Mouse (Mus musculus) kidney, postnatal 25 days (tissue): ENCODE results near the gene Trp53bp2.
A peak's percentile ranks its signal among the peaks of the same experiment; 100 is the strongest.

Experiments used
- DNase-seq, 2 experiments: peaks; one replicate each; pipeline ENCODE4 v3.0.0; 2021; ENCODE audit warnings: mixed read lengths in 2 of 2

Trp53bp2 gene

DNA sequence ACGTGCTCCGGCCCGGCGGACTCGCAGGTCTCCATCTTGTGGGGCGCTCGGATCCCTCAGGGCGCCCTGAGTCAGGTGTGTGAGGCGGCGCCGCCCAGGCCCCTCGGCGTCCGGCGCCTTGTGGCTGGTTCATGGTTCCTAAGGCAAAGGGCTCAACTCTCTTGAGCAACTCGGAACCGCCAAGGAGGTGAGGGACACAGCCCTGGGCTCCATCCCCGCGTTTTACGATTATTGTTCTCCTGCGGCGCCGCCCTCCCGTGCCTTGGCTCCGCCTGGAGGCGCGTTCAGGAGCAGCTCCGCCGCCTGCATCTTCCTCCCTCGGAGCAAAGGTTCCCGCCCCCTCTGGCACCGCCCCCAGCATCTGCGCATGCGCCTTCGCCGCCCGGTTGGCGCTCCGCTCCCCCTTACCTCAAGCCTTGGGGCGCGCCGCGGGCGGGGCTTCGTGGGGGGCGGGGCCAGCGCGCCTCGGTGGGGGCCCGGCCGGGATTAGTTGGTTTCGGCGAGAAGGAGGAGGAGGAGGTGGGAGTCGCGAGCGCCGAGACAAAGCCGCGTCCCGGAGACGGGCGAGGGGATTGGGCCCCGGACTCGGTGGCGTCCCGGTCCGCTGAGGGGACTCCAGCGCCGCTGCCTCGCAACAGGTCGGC, at the start of gene Trp53bp2:
Trp53bp2 (plus strand) TSS at position 489 of the 644 bp plus-strand sequence.
- peak; percentile 97 to 98 for DNase-seq

GRCm38 (mm10) chr1:182362703-182363102, 46.3 kb upstream of the Trp53bp2 start:
- no peak for DNase-seq

- no peak for DNase-seq
Observed at GRCm38 (mm10) chr1:182363683-182364404, 45.1 kb upstream of the Trp53bp2 start.

DNA sequence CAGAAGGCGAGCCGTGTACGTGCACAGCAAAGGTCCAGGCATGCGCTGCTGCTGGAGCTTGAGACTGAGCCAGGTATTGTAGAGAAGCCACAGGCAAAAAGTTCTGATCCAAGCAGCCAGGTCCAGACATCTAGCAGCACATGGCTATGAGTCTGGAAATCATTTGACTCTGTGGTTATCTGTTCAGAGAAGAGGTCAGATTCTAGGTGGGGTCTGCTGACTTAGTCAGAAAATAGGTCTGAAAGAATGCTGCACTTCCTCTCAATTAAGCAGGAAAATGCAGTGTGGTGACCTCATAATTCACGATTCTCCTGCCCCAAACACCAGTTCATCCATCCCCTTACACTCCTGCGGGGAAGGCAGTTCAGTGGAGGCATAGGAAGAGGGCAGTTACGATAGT, 40.7 kb upstream of the Trp53bp2 start:
- no peak for DNase-seq

- no peak for DNase-seq
Observed at GRCm38 (mm10) chr1:182368782-182369181, 40.2 kb upstream of the Trp53bp2 start.

DNA sequence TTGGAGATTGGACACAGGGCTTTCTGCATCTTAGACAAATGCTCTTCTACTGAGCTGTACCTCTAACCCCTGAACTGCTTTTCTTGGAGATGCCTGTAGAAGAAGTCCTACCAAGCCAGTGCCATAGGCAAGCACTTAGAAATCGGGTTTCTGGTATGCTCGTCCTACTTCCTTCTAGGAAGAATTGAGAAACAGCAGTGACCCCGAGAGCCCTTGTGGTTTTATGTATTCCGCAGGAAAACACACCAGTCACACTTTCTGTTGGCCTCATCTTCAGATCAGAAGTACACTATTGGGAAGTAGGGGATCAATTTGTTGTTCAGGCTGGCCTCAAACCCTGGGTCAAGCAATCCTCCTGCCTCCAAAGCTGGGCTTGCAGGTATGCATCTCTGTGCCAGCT, 39.5 kb upstream of the Trp53bp2 start:
- DNase-seq = no peak

DNA sequence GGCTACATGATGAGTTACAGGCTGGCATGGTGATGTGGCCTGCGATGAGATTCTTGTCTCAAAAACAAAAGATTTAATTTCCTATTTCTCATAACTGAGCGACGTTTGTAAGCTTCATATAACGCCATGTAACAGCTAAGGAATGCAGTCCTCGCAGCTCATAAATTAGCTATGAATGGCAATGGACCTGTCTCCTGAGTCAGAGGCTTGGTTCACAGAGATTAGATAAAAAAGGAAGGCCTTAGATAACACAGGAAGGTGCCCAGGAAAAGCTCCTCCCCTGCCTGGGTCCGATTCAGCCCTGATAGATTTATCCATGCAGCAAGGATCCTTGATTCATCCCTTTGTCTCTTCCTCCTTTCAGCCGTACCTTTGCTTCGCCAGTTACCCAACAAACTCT, 37.1 kb upstream of the Trp53bp2 start:
- no peak for DNase-seq

- DNase-seq = peak in 1 of 2 experiments; percentile 41
Observed at GRCm38 (mm10) chr1:182376221-182376620, 32.8 kb upstream of the Trp53bp2 start.

DNA sequence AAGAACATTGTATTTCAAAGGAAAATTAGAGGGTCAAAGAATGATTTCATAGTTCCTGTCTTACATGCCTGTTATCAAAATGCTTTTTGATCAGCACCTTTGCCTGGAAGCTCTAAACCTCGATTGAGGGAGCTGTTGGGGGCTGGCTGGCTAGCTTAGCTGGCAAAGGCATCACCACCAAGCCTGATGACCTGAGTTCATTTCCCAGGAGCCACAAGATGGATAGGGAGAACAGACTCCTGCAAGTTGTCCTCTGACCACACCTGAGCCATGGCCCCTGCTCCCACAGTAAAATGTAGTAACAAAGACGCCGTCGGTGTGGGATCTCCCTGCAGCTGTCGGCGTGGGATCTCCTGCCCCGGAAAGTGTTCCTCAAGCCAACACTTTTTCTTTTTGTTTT, 32.1 kb upstream of the Trp53bp2 start:
- no peak for DNase-seq

GRCm38 (mm10) chr1:182377519-182377918, 31.5 kb upstream of the Trp53bp2 start:
- DNase-seq = no peak

DNA sequence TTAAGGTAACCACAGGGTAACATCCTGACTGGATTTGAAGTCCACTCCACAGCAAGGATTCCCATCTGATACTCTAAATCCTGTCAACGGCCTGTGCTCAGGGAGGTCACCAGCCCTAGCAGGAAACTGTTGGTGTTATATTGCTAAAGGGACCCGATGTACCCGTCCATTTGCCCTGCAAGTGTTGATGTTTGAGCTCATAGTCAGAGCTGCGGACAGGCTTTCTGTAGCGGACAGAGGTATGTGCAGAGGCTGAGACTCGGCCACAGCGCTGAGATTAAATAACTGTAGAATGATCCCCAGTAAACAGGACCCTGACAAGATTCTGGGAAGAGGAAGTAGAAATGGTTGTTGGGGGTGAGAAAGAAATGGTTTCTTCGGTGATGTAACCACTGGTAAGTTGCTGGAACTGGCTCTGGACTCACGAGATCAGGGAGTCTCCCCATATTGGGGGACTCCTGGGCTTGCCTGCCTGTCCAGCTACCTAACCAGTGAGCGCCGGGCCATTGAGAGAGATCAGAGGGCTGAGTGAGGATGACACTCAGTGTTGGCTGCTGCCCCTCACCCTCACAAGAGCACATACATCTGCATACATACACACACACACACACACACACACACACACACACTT, 30.7 kb upstream of the Trp53bp2 start:
- no peak for DNase-seq

DNA sequence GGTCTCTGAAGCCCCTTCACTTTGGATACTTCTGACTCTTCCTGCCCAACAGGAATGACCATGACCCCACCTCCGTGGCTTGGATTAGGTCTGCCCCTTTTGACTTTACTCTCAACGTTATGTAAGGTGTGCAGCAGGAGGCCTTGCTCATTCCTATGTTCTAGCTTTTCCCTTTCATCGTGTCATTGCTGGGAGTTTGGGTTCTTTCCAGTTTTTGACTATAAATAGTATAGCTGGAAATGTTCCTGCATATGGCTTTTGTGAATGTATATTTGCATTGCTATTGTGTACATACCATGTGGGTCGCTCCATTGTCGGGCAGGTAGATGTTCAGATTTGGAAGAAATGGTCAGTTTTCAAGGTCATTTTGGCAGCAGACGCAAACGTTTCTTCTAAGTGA, 30.1 kb upstream of the Trp53bp2 start:
- DNase-seq = no peak

DNA sequence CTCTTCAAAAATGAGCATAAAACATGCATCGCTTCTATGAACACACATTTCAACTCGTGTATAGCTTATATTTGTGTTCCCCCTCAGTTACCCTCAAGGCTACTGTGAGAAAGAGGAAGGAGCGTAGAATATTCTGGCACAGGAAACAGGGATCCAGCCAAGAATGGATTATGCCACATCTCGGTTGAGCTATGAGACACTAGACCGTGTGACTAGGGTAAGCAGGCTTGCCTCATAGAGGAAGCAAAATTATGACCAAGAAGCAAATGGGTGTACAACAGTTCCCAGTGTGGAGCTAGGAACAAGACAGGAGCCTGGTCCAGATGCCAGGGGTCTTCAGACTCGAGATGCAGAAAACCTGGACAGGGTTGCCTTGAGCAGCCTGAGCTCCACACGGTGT, 28.3 kb upstream of the Trp53bp2 start:
- DNase-seq = no peak

GRCm38 (mm10) chr1:182381327-182381726, 27.6 kb upstream of the Trp53bp2 start:
- DNase-seq = no peak

DNA sequence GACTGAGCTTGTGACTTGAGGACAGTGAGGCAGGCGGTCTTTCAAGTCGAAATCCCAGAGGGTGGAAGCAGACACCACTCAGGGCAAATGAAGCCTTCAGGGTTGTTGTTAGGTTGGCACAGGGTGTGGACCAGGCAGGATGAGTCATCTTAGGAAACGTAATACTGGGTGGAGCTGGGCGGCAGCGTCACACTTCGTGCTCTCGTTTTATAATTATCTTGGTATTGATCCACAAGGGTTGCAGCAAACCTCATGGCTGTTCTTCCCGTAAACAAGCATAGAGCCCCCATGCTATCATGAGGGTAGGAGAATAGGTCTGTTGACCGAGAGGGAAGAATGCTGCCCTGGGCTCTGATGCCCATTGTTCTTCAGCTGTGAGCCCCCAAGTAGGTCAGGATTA, 25.9 kb upstream of the Trp53bp2 start:
- DNase-seq = no peak

DNA sequence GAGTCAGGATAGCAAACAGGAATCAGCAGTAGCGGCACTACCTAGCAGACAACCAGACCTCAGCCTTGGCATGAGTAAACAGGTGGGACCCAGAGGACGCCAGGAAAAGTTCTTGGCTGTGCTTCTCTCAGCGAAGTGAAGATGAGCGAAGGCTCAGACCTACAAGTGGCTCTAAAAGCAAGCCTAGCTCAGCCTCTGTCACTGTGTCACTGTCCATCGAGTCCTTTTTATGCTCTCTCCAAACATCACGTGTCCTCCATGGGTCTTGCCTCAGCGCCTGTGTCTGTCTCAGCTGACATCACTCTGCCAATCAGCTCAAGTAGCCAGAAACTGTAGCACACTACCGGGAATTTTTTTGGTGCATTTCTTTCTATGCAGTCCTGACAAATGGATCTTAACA, 22.5 kb upstream of the Trp53bp2 start:
- no peak for DNase-seq

GRCm38 (mm10) chr1:182388729-182389128, 20.2 kb upstream of the Trp53bp2 start:
- peak; percentile 35 to 57 for DNase-seq

GRCm38 (mm10) chr1:182398171-182398570, 10.8 kb upstream of the Trp53bp2 start:
- DNase-seq = no peak

- peak in 1 of 2 experiments; percentile 29 for DNase-seq
Observed at GRCm38 (mm10) chr1:182398780-182399179, 10.2 kb upstream of the Trp53bp2 start.

- no peak for DNase-seq
Observed at GRCm38 (mm10) chr1:182399205-182399604, 9.8 kb upstream of the Trp53bp2 start.

DNA sequence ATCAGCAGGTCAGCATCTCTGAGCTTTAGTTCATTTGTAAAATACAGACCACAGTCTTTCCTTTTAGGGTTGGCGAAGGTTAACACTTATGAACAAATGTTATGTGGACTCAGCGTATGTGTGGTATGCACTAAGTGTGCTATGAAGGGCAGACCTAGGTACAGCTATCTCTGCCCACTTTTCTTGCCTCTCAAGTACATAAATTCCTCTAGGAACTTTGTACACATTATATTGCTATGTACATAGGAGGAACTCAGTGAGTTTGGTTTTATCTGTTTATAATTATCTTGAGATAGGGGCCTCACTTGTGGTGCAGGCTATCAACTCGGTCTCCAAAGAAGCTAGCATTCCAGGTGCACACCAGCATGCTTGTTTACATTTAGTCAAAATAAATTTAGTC, 9.1 kb upstream of the Trp53bp2 start:
- DNase-seq = no peak

GRCm38 (mm10) chr1:182403076-182403475, 5.9 kb upstream of the Trp53bp2 start:
- DNase-seq = no peak

DNA sequence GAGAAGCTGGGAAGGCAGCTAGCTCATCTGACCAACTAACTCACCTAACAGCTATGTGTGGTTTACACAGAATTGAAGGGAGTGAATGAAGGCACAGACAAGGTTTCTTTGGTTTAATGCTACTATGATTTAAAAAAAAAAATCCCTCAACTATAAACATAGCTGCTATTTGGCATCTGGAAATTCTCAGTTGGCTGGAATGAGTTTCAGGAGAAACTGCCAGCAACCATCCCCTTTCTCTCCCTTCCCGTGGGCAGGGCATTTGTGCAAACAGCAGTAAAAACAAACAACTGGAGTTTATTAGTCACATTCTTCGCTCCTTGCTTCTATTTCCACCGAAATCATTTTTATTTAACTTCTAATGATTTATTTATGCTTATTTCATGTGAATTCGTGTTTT, 2.4 kb upstream of the Trp53bp2 start:
- DNase-seq = no peak

- no peak for DNase-seq
Observed at GRCm38 (mm10) chr1:182408243-182408642, 729 bp upstream of the Trp53bp2 start.
